8 mouse cellular contexts compared by ENCODE assay signal in genomic region chr3:69315810-69316390, GRCm38 (mm10). TPM values are rescaled to one million over a fixed set of nuclear protein-coding genes. Genes with fewer than 3 reads are reported as not detected.
DNase-seq lines count a peak whose midpoint lies in the region; ATAC-seq and TF ChIP-seq lines count a peak whose summit lies in the region.

No protein-coding gene starts in this region.

- 2% methylated on average over 18 of the region's 18 CpGs for WGBS in lung, embryonic 15.5 days
- WGBS in limb, embryonic 13.5 days = 1% methylated on average over 18 of the region's 18 CpGs
- WGBS in small intestine, adult 2 months = under 1% methylated on average over 18 of the region's 18 CpGs

- peaks cover 15% of the 10 kb centered on the region for H3K27me3 ChIP-seq in lung, embryonic 15.5 days
- peaks cover 11% of the 10 kb centered on the region for H3K27me3 ChIP-seq in erythroblast, embryonic 14.5 days (ENCODE audit: control insufficient read depth)
- no peaks in the 10 kb centered on the region; the same call in 1 of the 2 replicates for H3K27me3 ChIP-seq in limb, embryonic 13.5 days
- peaks cover 3% of the 10 kb centered on the region; the same call in 1 of the 2 replicates for H3K27me3 ChIP-seq in small intestine, adult 2 months (ENCODE audit: control insufficient read depth, insufficient read depth, low read length)

- H3K4me1 ChIP-seq in lung, embryonic 15.5 days = peaks cover 21% of the 10 kb centered on the region
- H3K4me1 ChIP-seq in erythroblast, embryonic 14.5 days (ENCODE audit: control insufficient read depth) = peaks cover 49% of the 10 kb centered on the region
- peaks cover 23% of the 10 kb centered on the region for H3K4me1 ChIP-seq in limb, embryonic 13.5 days
- H3K4me1 ChIP-seq in small intestine, adult 2 months (ENCODE audit: control insufficient read depth, insufficient read depth, insufficient read length, low read length) = peaks cover 9% of the 10 kb centered on the region

- H3K27ac ChIP-seq in lung, embryonic 15.5 days = peak overlapping the region; percentile 85
- H3K27ac ChIP-seq in limb, embryonic 13.5 days = peak overlapping the region; percentile 72; the same call in 1 of the 2 replicates
- H3K27ac ChIP-seq in small intestine, adult 2 months (ENCODE audit: insufficient read depth, low read depth, low read length) = peak overlapping the region; percentile 79

- H3K9me3 ChIP-seq in lung, embryonic 15.5 days = no peaks in the 10 kb centered on the region
- no peaks in the 10 kb centered on the region for H3K9me3 ChIP-seq in erythroblast, embryonic 14.5 days (ENCODE audit: control insufficient read depth, low read length)
- H3K9me3 ChIP-seq in limb, embryonic 13.5 days = no peaks in the 10 kb centered on the region

- peak overlapping the region; percentile 95 for H3K4me2 ChIP-seq in lung, embryonic 15.5 days
- peak overlapping the region; percentile 94 for H3K4me2 ChIP-seq in limb, embryonic 13.5 days (replicated peaks)

- H3K4me3 ChIP-seq in lung, embryonic 15.5 days = peak overlapping the region; percentile 64
- H3K4me3 ChIP-seq in erythroblast, embryonic 14.5 days (replicated peaks) = peak overlapping the region; percentile 87
- peak overlapping the region; percentile 75 for H3K4me3 ChIP-seq in limb, embryonic 13.5 days
- H3K4me3 ChIP-seq in small intestine, adult 2 months (ENCODE audit: low read depth, low read length) = peak overlapping the region; percentile 89

- no peak for TF ChIP-seq CTCF in small intestine, adult 2 months (IDR thresholded peaks at IDR 0.05; ENCODE audit: extremely low read depth, insufficient read length, insufficient replicate concordance, low read depth, low read length)

- no peak for TF ChIP-seq POLR2A in small intestine, adult 2 months (IDR thresholded peaks at IDR 0.05; ENCODE audit: low read depth, low read length)

- no peaks in the 10 kb centered on the region for H3K36me3 ChIP-seq in lung, embryonic 15.5 days
- no peaks in the 10 kb centered on the region; the same call in 1 of the 2 replicates for H3K36me3 ChIP-seq in erythroblast, embryonic 14.5 days (ENCODE audit: control insufficient read depth)
- no peaks in the 10 kb centered on the region for H3K36me3 ChIP-seq in limb, embryonic 13.5 days
- no peaks in the 10 kb centered on the region for H3K36me3 ChIP-seq in small intestine, adult 2 months (ENCODE audit: control insufficient read depth, insufficient read depth, low read length)

- H3K9ac ChIP-seq in lung, embryonic 15.5 days = peak overlapping the region; percentile 57
- peak overlapping the region; percentile 79 for H3K9ac ChIP-seq in limb, embryonic 13.5 days

- ATAC-seq in lung, embryonic 15.5 days (ENCODE audit: borderline replicate concordance, extremely low read depth, low FRiP score, low TSS enrichment) = peak; percentile 47
- peak; percentile 21 for ATAC-seq in limb, embryonic 13.5 days (ENCODE audit: low FRiP score, low read depth)

- DNase-seq in lung, postnatal 14 days = no peak
- DNase-seq in right cerebral cortex, postnatal 4 days = no peak
- DNase-seq in cerebellum, postnatal 4 days (ENCODE audit: low spot score in 2 of 2) = no peak
- no peak for DNase-seq in ovary, postnatal 14 days (ENCODE audit: low spot score)

RNA-seq across cellular contexts. Expression of gene Ppm1l, which starts 0.8 kb away (rescaled TPM):
- polyA plus RNA-seq in lung, embryonic 15.5 days (2015; fragmentation: Nextera tagmentation; extraction: Ambion mirVana) = 5.9 and 6.9 TPM in 2 replicates
- 0.17 and 0.28 TPM in 2 replicates for polyA plus RNA-seq in erythroblast, embryonic 14.5 days (2012)
- polyA plus RNA-seq in limb, embryonic 13.5 days (2015; fragmentation: Nextera tagmentation; extraction: Ambion mirVana) = 14.0 and 15.9 TPM in 2 replicates
- 0.80 and 1.1 TPM in 2 replicates for polyA plus RNA-seq in small intestine, adult 2 months (2012; rRNA removed)
